Mouse (Mus musculus) neutrophil, adult 65 days (primary cell): ENCODE results near the gene Gm7233. TPM values are rescaled to one million over a fixed set of nuclear protein-coding genes. Genes with fewer than 3 reads are reported as not detected.

Source experiments
- total RNA-seq: library from RNA; stranded (reverse); gene quantifications from 2 replicates; pipeline ENCODE4 v1.2.4, GENCODE M21; 2023

Gene Gm7233
- total RNA-seq, result not detected in 2 replicates

DNA sequence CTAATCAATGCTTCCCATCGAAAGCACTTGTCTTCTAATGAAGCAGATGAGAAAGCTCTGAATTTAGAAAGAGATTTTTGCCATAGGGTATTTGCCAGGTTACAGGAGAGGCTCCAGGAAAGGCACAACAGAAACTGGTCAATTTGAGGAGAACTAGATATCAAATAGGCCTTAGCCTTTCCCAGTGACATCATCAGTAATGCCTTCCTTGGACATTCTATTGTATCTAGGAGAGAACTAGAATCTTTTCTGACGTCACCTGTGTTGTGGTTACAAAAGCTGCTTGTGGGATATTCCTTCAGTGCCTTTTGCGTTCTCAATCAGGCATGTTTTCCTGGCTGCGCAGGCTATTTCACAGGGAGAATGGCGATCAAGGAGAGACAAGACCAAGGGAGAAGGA, at the start of gene Gm7233:
Gene Gm7233, plus strand, starts transcription at position 301 of the 400 bp plus-strand sequence.

GRCm38 (mm10) chr14:43235204-43235603, 55.5 kb downstream of the Gm7233 start, which contains the start of gene Gm8122:
Gm8122 (minus strand) TSS chr14:43235304.

Other genes starting within 250 kb of the Gm7233 start
- gene Gm8082, start 186.2 kb upstream of the Gm7233 start, total RNA-seq, result not detected in 2 replicates
- gene Gm10376, start 164.2 kb upstream of the Gm7233 start, total RNA-seq, result not detected in 2 replicates
- not detected in 2 replicates for gene Gm8094, start 103.2 kb upstream of the Gm7233 start, total RNA-seq
- not detected in 2 replicates for gene Gm8104, start 79.3 kb upstream of the Gm7233 start, total RNA-seq
- gene Gm8122, start 55.4 kb downstream of the Gm7233 start, total RNA-seq, result not detected in 2 replicates
- gene Gm8126, start 78.8 kb downstream of the Gm7233 start, total RNA-seq, result not detected in 2 replicates
- not detected in 2 replicates for gene Gm9732, start 95.2 kb downstream of the Gm7233 start, total RNA-seq
- gene Gm8127, start 114.0 kb downstream of the Gm7233 start, total RNA-seq, result not detected in 2 replicates
- gene 1700001F09Rik, start 167.9 kb downstream of the Gm7233 start, total RNA-seq, result not detected in 2 replicates
- gene Gm8138, start 236.5 kb downstream of the Gm7233 start, total RNA-seq, result not detected in 2 replicates